Mouse (Mus musculus) bone marrow, adult 2 months (tissue): ENCODE measurements around the gene Fam20c.

ENCODE experiments used
- CTCF ChIP-seq: fragments of 200-500 bp; IDR thresholded peaks from 2 replicates; pipeline ENCODE4 v1.5.1; 2011; ENCODE audit warnings: low read length, control low read depth; ENCODE audit not compliant: control insufficient read depth, insufficient read depth
- POLR2A ChIP-seq: fragments of 200-500 bp; IDR thresholded peaks from 2 replicates; pipeline ENCODE4 v1.6.1; 2011; ENCODE audit warnings: low read depth, mild to moderate bottlenecking, control low read depth, low read length, borderline replicate concordance; ENCODE audit not compliant: control insufficient read depth

DNA sequence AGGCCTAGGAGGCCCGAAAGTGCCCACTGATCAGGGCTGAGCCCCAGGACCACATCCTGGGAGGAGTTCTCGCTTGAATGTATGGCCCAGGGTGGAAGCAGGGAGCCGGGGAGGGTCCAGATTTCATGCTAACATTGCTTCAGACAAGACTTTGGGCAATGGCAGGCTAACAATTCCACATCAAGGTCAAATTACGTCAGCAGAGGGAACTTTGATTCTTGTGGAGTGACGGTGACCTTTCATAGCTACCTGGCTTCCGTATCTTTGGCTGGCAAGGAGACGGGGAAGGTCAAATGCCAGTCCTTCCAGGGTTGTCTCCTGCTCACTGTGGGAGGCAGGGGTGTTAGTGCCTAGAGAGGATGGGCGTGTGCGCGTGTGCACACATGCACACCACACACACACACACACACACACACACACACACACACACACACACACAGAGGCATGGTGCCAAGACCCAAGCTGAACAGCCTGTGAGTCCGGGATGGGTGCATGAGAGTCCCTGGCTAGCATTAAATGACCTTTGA lies 36.7 kb downstream of the Fam20c start:
- no peak for TF ChIP-seq CTCF
- no peak for TF ChIP-seq POLR2A
